Mouse (Mus musculus): ENCODE data around the gene Usp12.
A peak's percentile ranks its signal among the peaks of the same experiment; 100 is the strongest.

The Usp12 gene

GRCm38 (mm10) chr5:146794853-146795252 is at the start of gene Usp12:
Usp12 (minus strand) TSS chr5:146795006.
- DNase-seq: peak; percentile 99

- DNase-seq: peak in 1 of 2 experiments; percentile 26
Measured at GRCm38 (mm10) chr5:146844301-146844941, 49.6 kb upstream of the Usp12 start.

DNA sequence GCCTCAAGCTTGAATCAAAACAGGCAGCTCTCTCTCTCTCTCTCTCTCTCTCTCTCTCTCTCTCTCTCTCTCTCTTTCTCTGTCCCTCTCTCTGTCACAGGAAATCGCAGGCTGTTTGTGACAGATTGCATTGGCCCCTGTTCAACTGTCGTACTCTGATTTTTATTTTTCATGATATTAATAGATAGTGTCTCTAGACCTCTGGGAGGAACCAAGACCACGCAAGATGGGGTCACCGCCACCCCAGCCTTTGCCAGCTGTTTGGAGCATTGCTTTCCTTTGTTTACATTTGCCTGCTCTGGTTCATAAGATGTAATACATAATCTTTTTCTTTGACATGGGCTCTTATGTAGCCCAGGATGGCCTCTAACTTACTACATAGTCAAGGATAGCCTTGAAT is 47.2 kb upstream of the Usp12 start:
- DNase-seq: no peak

DNA sequence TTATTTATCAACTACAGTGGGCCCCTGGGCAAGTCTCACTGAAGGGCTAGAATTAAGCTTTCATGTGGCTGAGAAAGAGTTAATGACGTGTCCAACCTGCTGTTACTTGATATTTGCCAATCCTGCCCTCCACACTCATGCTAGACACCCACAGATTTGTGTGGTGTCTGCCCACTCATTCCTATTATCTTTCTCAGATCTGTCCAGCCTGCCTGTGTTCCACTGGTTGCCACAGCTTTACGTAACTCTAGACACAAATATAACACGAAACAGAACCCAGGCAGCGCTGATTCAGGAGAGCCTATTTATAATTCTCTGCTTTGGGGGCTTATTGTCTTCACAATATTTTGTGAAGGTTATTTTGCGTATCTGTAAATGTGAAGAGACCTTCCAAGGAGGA is 46.5 kb upstream of the Usp12 start:
- DNase-seq: no peak

DNA sequence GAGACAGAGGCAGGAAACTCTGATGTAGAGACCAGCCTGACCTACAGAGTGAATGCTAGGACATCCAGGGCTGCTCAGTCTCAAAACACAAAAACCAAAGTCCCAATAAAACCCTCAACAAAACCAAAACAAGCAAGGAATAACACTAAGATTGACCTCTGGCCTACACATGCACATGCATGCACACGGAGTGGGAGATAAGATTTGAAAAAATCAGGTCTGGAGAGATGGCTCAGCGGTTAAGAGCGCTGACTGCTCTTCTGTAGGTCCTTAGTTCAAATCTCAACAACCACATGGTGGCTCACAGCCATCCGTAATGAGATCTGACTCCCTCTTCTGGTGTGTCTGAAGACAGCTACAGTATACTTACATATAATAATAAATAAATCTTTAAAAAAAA is 45.6 kb upstream of the Usp12 start:
- DNase-seq: no peak

DNA sequence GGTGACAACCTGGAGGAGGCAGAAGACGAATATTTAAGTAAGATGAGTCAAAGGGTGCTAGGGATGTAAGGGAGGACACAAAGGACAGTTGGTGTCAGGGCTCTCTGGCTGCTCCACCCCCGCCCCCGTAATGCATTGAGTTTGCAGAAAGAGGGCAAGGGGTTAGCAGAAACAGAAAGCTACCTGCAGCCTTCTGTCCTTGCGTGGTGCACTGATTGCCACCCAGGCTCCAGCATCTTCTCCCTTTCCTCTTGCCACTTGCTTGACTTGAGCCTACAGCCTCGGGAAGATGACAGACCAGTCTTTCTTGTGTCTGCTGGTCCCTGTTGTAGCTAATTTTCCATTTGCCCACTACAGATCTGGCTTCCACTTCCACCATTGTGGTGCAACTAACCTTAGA is 45.0 kb upstream of the Usp12 start:
- no peak for DNase-seq

GRCm38 (mm10) chr5:146838836-146839648 is 44.2 kb upstream of the Usp12 start:
- DNase-seq: no peak

- no peak for DNase-seq
Measured at GRCm38 (mm10) chr5:146837967-146838720, 43.3 kb upstream of the Usp12 start.

GRCm38 (mm10) chr5:146834959-146835358 is 40.2 kb upstream of the Usp12 start:
- no peak for DNase-seq

GRCm38 (mm10) chr5:146833673-146834201 is 38.9 kb upstream of the Usp12 start:
- DNase-seq: no peak

DNA sequence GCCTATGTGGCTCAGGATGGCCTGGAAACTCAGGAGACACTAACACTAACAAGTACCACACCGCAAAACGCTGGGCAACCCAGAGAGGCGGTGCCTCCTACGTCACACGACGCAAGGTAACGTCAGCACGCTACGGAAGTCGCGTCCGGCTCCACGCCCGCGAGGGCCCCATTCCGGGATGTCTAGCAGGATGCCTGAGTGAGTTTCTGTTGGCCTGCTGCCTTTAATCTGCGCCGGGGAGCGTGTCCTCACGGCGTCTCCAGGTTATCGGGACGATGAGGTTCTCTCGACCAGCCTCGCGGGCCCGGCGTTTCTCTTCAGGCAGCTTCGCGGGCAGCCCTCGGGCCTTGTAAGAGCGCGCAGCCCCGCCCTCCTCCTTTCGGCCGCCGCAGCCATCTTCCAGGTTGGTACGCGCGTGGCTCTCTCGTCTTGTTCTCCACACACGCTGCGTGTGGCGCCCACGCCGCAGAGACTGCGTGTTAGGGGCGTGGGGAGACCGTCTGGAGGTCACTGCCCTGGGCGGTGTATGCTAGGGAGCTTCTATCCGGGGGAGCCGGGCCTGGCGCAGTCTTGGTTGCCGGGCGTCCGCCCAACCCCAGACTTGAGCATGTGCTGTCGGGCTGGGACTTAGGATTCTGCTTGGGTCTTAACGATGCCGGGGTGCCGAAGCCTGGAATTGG is 38.1 kb upstream of the Usp12 start, which contains the start of gene Rpl21:
Gene Rpl21, plus strand, starts transcription at position 122 of the 680 bp plus-strand sequence.
- DNase-seq: peak; percentile 94 to 97

DNA sequence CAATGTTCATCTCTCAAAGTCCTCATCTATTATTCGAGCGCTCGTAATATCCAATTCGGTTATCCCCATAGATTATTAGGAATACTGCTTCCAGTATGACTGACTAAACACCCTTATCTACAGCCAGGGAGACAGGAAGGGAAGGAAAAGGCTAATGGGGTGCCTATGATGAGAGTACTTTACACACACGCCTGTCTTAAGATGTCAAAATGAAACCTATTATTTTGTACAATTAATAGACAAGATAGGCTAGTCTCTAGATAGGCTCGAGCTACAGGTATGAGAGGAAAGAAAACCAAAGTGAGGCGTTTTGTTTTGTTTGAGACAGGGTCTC is 37.6 kb upstream of the Usp12 start:
- no peak for DNase-seq

DNA sequence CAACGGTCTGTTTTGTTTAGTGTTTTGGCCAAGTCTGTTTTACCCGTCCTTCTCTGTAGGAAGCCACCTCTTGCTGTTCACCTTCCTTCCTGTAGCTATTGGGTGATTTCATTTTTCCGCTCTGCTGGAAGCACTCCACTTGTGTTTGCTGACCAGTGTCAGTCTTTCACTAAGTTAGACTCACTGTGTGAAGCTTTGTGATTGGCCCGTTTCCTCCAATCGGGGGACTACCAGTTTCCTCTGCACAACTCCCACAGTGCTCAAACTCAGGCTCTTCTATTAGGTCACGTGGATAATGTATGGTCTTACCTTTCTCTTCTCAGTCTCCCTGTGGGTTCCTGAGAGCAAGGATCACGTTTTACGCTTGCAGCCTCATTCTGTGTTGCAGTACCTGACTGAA is 34.7 kb upstream of the Usp12 start:
- DNase-seq: no peak

DNA sequence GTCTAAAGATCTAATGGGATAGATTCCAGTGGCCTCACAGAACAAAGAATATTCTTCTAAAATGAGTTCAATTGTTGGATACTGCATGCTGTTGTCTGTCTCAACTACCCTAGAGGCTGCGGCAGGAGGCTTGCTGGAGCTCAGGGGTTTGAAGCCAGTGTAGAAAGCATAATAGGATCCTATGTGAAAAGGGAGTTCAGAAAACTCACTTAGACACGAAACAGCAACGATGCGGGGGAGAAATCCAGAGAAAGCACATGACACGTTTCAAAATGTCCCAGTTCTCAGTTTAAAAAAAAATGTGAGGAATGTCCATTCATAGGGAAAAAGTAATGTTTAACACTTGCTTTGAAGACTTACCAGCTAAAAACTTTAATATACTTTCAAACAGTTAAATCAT is 28.2 kb upstream of the Usp12 start:
- no peak for DNase-seq

DNA sequence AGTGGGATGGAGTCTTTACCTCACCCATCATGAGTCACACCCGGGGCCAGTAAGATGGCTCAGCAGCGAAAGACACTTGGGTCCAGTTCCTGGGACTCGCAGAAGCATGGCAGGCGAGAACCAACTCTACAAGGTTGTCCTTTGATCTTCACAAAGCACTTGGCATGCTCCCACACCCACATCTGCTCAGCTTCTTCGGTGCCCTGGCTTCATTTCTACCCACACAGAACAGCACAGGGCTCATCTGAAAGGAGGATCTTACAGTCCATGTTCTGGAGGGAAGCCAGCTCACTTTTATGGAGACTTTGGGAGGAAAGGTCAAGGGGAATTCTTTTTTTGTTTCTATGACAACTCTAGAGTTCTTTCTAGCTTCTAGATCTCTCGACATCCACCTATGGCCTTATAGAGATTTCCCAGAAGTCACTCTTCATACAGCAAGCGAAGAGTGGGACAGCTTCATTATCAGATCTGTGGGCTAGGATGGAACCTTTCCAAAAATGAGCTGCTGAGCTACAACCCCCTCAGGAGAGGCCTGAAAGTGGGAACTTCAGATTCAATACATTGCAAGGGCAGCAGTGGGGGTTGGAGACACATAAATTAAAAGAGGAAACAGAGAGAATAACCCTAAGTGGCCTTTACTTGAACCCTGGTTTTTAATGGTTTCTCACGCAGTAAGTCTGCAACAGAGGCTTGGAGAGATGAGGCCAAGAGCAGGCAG is 24.3 kb upstream of the Usp12 start:
- no peak for DNase-seq

- DNase-seq: no peak
Measured at GRCm38 (mm10) chr5:146817583-146817982, 22.8 kb upstream of the Usp12 start.

- DNase-seq: no peak
Measured at GRCm38 (mm10) chr5:146815394-146815793, 20.6 kb upstream of the Usp12 start.

DNA sequence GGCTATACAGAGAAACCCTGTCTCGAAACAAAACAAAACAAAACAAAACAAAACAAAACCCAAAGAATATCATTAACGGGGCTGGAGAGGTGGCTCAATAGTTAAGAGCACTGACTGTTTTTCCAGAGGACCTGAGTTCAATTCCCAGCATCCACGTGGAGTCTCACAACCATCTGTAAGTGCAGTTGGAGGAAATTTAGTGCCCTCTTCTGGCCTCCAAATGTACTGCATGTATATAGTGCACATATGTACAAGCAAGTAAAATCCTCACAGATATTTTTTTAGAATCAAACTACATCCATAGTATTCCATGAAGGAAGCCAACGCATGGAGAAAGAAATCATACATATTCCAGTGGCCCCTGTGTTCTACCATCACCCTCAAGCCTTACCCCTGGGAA is 18.6 kb upstream of the Usp12 start:
- DNase-seq: no peak

DNA sequence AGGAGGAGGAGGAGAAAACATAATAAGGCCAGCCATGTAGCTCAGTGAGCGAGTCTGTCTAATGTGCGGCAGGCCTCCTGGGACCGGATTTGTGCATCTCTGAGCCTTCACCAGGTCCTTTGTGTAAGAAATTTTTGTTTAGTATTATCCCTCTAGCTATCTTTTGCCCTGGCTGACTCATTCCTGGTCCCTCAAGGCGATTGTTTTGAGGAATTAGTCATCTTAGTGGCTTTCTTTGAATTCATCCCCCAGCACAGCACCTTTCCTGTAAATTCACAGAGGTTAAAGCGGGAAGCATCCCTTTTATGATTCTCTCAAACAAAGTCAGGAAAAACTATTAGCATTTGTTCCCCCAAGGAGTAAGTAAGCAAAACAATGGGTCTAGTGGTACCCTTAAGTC is 18.1 kb upstream of the Usp12 start:
- no peak for DNase-seq

- DNase-seq: no peak
Measured at GRCm38 (mm10) chr5:146809951-146810350, 15.1 kb upstream of the Usp12 start.

- no peak for DNase-seq
Measured at GRCm38 (mm10) chr5:146806004-146806430, 11.2 kb upstream of the Usp12 start.

DNA sequence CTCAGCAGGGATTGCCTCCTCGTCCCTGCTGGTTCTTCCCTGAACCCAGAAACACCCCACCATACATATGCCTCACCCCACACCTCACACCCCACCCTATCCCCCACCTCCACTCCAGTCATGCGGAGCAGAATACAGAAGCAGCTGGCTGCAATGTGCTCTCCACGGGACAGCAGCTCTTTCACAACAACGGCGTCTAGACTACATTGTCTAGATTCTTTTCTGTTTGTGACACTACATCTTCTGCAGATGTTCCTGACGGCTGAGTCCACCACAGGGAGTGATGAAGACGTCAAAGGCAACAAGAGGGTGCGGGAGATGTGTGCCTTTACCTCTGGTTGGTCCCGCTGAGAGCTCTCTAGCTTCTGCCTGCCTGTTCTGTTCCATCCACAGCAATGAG is 3.2 kb upstream of the Usp12 start:
- DNase-seq: no peak
